Mouse (Mus musculus) heart, embryonic 15.5 days (tissue): ENCODE data around the gene Zfp385b. TPM values are rescaled to one million over a fixed set of nuclear protein-coding genes. Genes with fewer than 3 reads are reported as not detected.
"Not testable (repeated sequence)": the region's sequence is repeated elsewhere in the genome, so short reads cannot be mapped to it uniquely, and the experiment has no call there.

ENCODE experiments used
- ATAC-seq: fragments of 200-750 bp; cut with Nextera tagmentation; replicated peaks from 2 replicates; pipeline ENCODE4 v1.8.0; 2017; ENCODE audit warnings: low read depth, moderate TSS enrichment; ENCODE audit not compliant: insufficient number of reproducible peaks, insufficient read depth, low FRiP score
- H3K27ac ChIP-seq: fragments of 300-500 bp; sonication (generic); 2 replicates; pipeline ENCODE4 v1.5.1; 2015; ENCODE audit warnings: mild to moderate bottlenecking, inconsistent platforms
- H3K27me3 ChIP-seq: fragments of 300-500 bp; sonication (generic); 2 replicates; pipeline ENCODE4 v1.6.1; 2015; ENCODE audit warnings: inconsistent platforms
- H3K36me3 ChIP-seq: fragments of 300-500 bp; sonication (generic); 2 replicates; pipeline ENCODE4 v1.6.1; 2015; ENCODE audit warnings: mild to moderate bottlenecking, inconsistent platforms
- H3K4me1 ChIP-seq: fragments of 300-500 bp; sonication (generic); replicated peaks from 2 replicates; pipeline ENCODE4 v1.6.1; 2015; ENCODE audit warnings: inconsistent platforms
- H3K4me2 ChIP-seq: fragments of 300-500 bp; sonication (generic); 2 replicates; pipeline ENCODE4 v1.6.1; 2015; ENCODE audit warnings: inconsistent platforms, mild to moderate bottlenecking, moderate library complexity
- H3K4me3 ChIP-seq: fragments of 300-500 bp; sonication (generic); 2 replicates; pipeline ENCODE4 v1.5.1; 2015; ENCODE audit warnings: mild to moderate bottlenecking, inconsistent platforms
- H3K9ac ChIP-seq: fragments of 300-500 bp; sonication (generic); 2 replicates; pipeline ENCODE4 v1.6.1; 2015; ENCODE audit warnings: mild to moderate bottlenecking, inconsistent platforms
- H3K9me3 ChIP-seq: fragments of 300-500 bp; sonication (generic); replicated peaks from 2 replicates; pipeline ENCODE4 v1.6.1; 2016; ENCODE audit warnings: inconsistent platforms
- WGBS: fragments of 180-500 bp; shearing (Covaris S2); methylation state at CpG from one replicate; pipeline ENCODE4 v1.1.7; 2015; ENCODE audit warnings: mixed read lengths; 5-methylcytosine and 5-hydroxymethylcytosine counted together
- polyA plus RNA-seq: library from polyadenylated mRNA; unstranded; fragments of >200 nt; fragmentation: Nextera tagmentation; extraction: Ambion mirVana; gene quantifications from 2 replicates; pipeline ENCODE4 v1.2.1, GENCODE M21; 2015

The Zfp385b gene
- polyA plus RNA-seq, 1 experiment from 2014 or later, result 3.8 TPM

- Histone ChIP-seq H3K4me1 (peaks cover 13% of the 10 kb centered on the region), H3K27ac (no peak overlapping the region), H3K4me2 (no peak overlapping the region), H3K36me3 (no peaks in the 10 kb centered on the region), H3K4me3 (no peak overlapping the region), H3K9me3 (no peaks in the 10 kb centered on the region), H3K27me3 (no peaks in the 10 kb centered on the region), H3K9ac (no peak overlapping the region)
- WGBS, result 38% methylated on average over 4 of the region's 4 CpGs
- no peak for ATAC-seq
Measured at GRCm38 (mm10) chr2:77456602-77457001, 362.8 kb downstream of the Zfp385b start.

DNA sequence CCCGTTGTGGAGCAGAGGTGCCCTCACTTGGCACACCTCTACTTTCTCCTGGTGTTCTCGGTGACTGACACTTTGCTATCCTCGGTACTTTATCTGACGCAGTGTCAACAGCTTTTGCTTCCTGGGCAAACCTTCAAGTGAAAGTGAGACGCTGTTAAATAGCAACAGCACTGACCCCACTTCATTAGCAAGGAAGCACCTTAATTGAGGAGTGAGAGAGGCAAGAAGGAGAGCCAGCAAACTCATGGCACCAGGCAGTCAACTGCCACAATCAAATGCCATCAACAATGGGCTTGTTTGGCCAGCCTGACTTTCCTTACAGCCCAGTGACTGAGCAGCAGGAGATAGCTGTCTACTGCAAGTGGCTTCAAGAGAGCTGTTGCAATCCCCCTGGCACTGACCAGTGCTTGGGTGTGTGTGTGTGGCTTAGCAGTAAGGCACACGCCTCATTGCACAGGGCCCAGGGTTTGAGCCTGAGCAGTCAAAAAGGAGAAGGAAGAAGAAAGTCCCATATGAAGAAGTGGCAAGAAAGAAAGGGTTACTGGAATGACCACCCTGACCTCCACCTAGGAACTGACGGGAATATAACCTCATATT lies 365.0 kb downstream of the Zfp385b start:
- 32% methylated on average over 7 of the region's 7 CpGs for WGBS
- Histone ChIP-seq H3K9me3 (no peaks in the 10 kb centered on the region), H3K27me3 (no peaks in the 10 kb centered on the region), H3K9ac (no peak overlapping the region), H3K27ac (0 out of 2 replicates have a peak overlapping the region, but pooled peaks have one; percentile 1), H3K4me2 (peak overlapping the region; percentile 29), H3K36me3 (no peaks in the 10 kb centered on the region), H3K4me1 (peaks cover 10% of the 10 kb centered on the region), H3K4me3 (no peak overlapping the region)
- ATAC-seq, result no peak

GRCm38 (mm10) chr2:77453786-77454185 lies 365.7 kb downstream of the Zfp385b start:
- WGBS, result 21% methylated on average over 3 of the region's 3 CpGs
- H3K9me3 ChIP-seq, result no peaks in the 10 kb centered on the region
- H3K9ac ChIP-seq, result no peak overlapping the region
- H3K36me3 ChIP-seq, result no peaks in the 10 kb centered on the region
- H3K27me3 ChIP-seq, result no peaks in the 10 kb centered on the region
- peak overlapping the region; percentile 29 for H3K4me2 ChIP-seq
- peaks cover 10% of the 10 kb centered on the region for H3K4me1 ChIP-seq
- no peak for ATAC-seq
- no peak overlapping the region for H3K4me3 ChIP-seq
- 0 out of 2 replicates have a peak overlapping the region, but pooled peaks have one; percentile 1 for H3K27ac ChIP-seq

- H3K27me3 ChIP-seq, ATAC-seq, H3K4me2 ChIP-seq, H3K4me3 ChIP-seq, H3K36me3 ChIP-seq, H3K9ac ChIP-seq, H3K9me3 ChIP-seq, H3K27ac ChIP-seq: not testable (repeated sequence)
- peaks cover 14% of the 10 kb centered on the region for H3K4me1 ChIP-seq
- 72% methylated on average over 5 of the region's 5 CpGs for WGBS
Measured at GRCm38 (mm10) chr2:77450017-77450416, 369.4 kb downstream of the Zfp385b start.

DNA sequence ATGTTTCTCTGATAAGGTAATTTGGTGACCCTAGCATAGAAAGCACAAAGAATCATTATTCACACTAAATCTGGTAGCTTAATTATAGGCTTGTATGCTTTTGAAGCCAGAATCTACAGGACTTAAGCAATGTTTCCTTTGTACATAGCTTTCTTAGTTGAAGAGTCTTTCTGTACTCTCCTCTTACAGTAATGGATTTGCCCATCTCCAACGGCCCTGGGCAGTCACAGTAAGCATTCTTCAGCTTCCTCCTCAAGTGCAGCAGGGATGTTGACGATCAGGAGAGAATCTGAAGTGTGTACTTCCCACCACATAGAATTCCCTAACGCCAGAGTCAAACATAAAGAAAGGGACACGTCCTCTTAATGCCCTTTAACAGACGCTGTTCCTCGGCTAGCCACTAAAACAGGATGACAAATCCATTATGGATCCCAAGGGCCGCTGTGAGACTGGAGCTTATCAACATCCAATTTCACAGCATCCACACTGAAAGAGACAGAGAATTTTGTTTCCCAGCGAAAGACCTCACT lies 370.4 kb downstream of the Zfp385b start:
- 30% methylated on average over 8 of the region's 8 CpGs for WGBS
- no peaks in the 10 kb centered on the region for H3K36me3 ChIP-seq
- H3K27ac ChIP-seq, result no peak overlapping the region
- ATAC-seq, result no peak
- no peak overlapping the region for H3K4me2 ChIP-seq
- no peaks in the 10 kb centered on the region for H3K27me3 ChIP-seq
- no peaks in the 10 kb centered on the region for H3K9me3 ChIP-seq
- H3K9ac ChIP-seq, result no peak overlapping the region
- H3K4me1 ChIP-seq, result peaks cover 7% of the 10 kb centered on the region
- H3K4me3 ChIP-seq, result no peak overlapping the region

GRCm38 (mm10) chr2:77444282-77444681 lies 375.2 kb downstream of the Zfp385b start:
- Histone ChIP-seq H3K9ac (no peak overlapping the region), H3K36me3 (no peaks in the 10 kb centered on the region), H3K27ac (no peak overlapping the region), H3K4me1 (0 out of 2 replicates have a peak, but pooled peaks cover 4% of the 10 kb centered on the region), H3K9me3 (no peaks in the 10 kb centered on the region), H3K27me3 (no peaks in the 10 kb centered on the region), H3K4me2 (no peak overlapping the region), H3K4me3 (no peak overlapping the region)
- no peak for ATAC-seq
- 72% methylated on average over 8 of the region's 8 CpGs for WGBS

- ATAC-seq, result no peak
- Histone ChIP-seq H3K27me3 (no peaks in the 10 kb centered on the region), H3K36me3 (no peaks in the 10 kb centered on the region), H3K9ac (no peak overlapping the region), H3K27ac (no peak overlapping the region), H3K4me3 (no peak overlapping the region), H3K4me2 (no peak overlapping the region), H3K9me3 (no peaks in the 10 kb centered on the region), H3K4me1 (0 out of 2 replicates have a peak, but pooled peaks cover 2% of the 10 kb centered on the region)
- 87% methylated on average over 2 of the region's 2 CpGs for WGBS
Measured at GRCm38 (mm10) chr2:77440591-77440990, 378.8 kb downstream of the Zfp385b start.

DNA sequence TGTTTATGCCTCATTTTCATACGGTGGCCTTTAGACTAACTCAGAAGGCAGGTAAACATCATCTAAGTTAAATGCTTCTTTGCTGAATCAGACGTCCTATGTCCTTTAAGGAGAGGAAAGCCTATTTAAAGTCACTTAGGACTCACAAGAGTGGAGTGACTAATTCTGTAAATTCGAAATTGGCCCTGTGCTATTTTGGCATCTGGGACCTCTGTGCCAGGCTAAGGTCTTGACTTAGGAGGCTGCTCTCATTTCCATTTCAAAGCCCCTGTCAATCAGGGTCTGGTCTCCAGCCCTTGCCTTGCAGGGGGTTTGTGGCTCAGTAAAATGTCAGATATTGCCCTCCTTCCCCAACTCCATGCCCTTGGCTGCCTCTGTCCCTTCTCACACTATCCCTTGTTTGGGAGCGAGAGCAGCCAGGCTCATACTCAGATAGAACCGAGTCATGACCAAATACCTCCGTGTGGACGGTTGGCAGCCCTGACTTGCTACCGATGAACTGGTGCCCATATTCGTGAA lies 383.1 kb downstream of the Zfp385b start:
- Histone ChIP-seq H3K9me3 (no peaks in the 10 kb centered on the region), H3K4me2 (no peak overlapping the region), H3K27me3 (no peaks in the 10 kb centered on the region), H3K4me1 (0 out of 2 replicates have a peak, but pooled peaks cover 2% of the 10 kb centered on the region), H3K9ac (no peak overlapping the region), H3K36me3 (no peaks in the 10 kb centered on the region), H3K4me3 (no peak overlapping the region), H3K27ac (no peak overlapping the region)
- WGBS, result 64% methylated on average over 9 of the region's 9 CpGs
- ATAC-seq, result no peak

GRCm38 (mm10) chr2:77419476-77419875 lies 400.0 kb downstream of the Zfp385b start:
- no peak for ATAC-seq
- no peaks in the 10 kb centered on the region for H3K36me3 ChIP-seq
- WGBS, result 75% methylated on average over 10 of the region's 10 CpGs
- H3K27me3 ChIP-seq, result no peaks in the 10 kb centered on the region
- H3K4me3 ChIP-seq, result no peak overlapping the region
- no peak overlapping the region for H3K27ac ChIP-seq
- H3K9me3 ChIP-seq, result no peaks in the 10 kb centered on the region
- no peak overlapping the region for H3K4me2 ChIP-seq
- no peak overlapping the region for H3K9ac ChIP-seq
- no peaks in the 10 kb centered on the region for H3K4me1 ChIP-seq

GRCm38 (mm10) chr2:77418078-77418477 lies 401.4 kb downstream of the Zfp385b start:
- Histone ChIP-seq H3K9ac (no peak overlapping the region), H3K4me3 (no peak overlapping the region), H3K9me3 (no peaks in the 10 kb centered on the region), H3K27me3 (no peaks in the 10 kb centered on the region), H3K36me3 (no peaks in the 10 kb centered on the region), H3K27ac (no peak overlapping the region), H3K4me2 (no peak overlapping the region), H3K4me1 (no peaks in the 10 kb centered on the region)
- ATAC-seq, result no peak
- WGBS, result 65% methylated on average over 5 of the region's 5 CpGs

GRCm38 (mm10) chr2:77412171-77412570 lies 407.3 kb downstream of the Zfp385b start:
- no peak overlapping the region for H3K27ac ChIP-seq
- H3K4me3 ChIP-seq, result no peak overlapping the region
- H3K9me3 ChIP-seq, result no peaks in the 10 kb centered on the region
- H3K4me1 ChIP-seq, result no peaks in the 10 kb centered on the region
- no peaks in the 10 kb centered on the region for H3K27me3 ChIP-seq
- 88% methylated on average over 9 of the region's 9 CpGs for WGBS
- H3K4me2 ChIP-seq, result no peak overlapping the region
- no peak for ATAC-seq
- H3K9ac ChIP-seq, result no peak overlapping the region
- no peaks in the 10 kb centered on the region for H3K36me3 ChIP-seq

DNA sequence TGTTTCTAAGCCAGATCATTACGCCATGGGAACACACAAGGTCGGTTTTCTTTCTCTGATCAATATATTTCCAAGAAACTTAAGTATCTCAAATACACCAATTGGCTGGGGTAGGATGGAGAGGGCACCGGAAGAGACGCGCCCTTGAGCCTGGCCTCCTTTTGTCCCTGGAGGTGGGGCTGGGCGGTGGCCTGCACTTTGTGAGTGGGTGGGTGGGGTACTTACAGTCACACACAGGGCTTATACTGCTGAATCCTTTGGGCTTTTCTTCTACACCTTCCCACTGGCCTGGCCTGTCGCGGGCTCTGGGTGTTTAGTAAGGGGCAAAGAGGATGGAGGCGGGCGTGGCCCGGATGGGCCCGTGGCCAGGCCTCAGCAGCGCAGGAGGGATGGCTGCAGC lies 407.8 kb downstream of the Zfp385b start:
- WGBS, result 80% methylated on average over 13 of the region's 13 CpGs
- H3K27ac ChIP-seq, result no peak overlapping the region

More for the DNA sequence above, 407.8 kb downstream of the Zfp385b start:
- ATAC-seq, result no peak
- Histone ChIP-seq H3K9ac (no peak overlapping the region), H3K4me1 (no peaks in the 10 kb centered on the region), H3K27me3 (no peaks in the 10 kb centered on the region), H3K36me3 (no peaks in the 10 kb centered on the region), H3K4me2 (no peak overlapping the region), H3K9me3 (no peaks in the 10 kb centered on the region), H3K4me3 (no peak overlapping the region)
